Mouse (Mus musculus): ENCODE results near the gene Tbc1d5. TPM values are rescaled to one million over a fixed set of nuclear protein-coding genes. Genes with fewer than 3 reads are reported as not detected.

Tbc1d5 gene
- polyA plus RNA-seq, 1 experiment from 2014 or later = 8.7 TPM

DNA sequence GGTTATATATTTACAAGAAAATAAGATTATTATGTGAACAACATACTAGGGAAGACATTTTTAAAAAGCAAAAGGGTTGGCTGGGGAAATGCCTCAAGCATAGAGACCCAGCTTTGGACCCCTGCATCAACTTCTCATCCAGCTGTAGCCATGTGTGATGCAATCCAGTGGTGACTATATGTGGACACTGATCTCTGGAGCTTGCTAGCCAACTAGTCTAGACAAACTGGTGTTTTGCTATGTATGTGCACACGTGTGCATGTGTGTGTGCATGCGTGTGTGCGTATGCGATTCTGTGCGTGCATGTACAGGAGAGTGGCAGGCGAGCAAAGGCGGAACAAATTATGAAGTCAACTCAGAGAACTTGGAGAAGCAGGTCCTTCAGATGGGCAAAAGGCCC lies 414.8 kb downstream of the Tbc1d5 start:
- no peak overlapping the region for H3K9ac ChIP-seq
- H3K27me3 ChIP-seq = no peaks in the 10 kb centered on the region
- no peak overlapping the region for H3K27ac ChIP-seq (replicated peaks)
- 0 out of 2 replicates have a peak, but pooled peaks cover 3% of the 10 kb centered on the region for H3K4me1 ChIP-seq (replicated peaks)
- H3K9me3 ChIP-seq = no peaks in the 10 kb centered on the region
- WGBS = 94% methylated on average over 7 of the region's 7 CpGs
- no peak overlapping the region for H3K4me3 ChIP-seq
- ATAC-seq (ENCODE audit: low read depth) = no peak
- no peak overlapping the region for H3K4me2 ChIP-seq
- no peaks in the 10 kb centered on the region for H3K36me3 ChIP-seq

- no peaks in the 10 kb centered on the region for H3K36me3 ChIP-seq
- H3K4me3 ChIP-seq = no peak overlapping the region
- H3K9me3 ChIP-seq = no peaks in the 10 kb centered on the region
- WGBS = 88% methylated on average over 5 of the region's 5 CpGs
- H3K4me1 ChIP-seq (replicated peaks) = 0 out of 2 replicates have a peak, but pooled peaks cover 3% of the 10 kb centered on the region
- H3K9ac ChIP-seq = no peak overlapping the region
- H3K27ac ChIP-seq (replicated peaks) = no peak overlapping the region
- no peak overlapping the region for H3K4me2 ChIP-seq
- ATAC-seq (ENCODE audit: low read depth) = no peak
- no peaks in the 10 kb centered on the region for H3K27me3 ChIP-seq
These were observed 415.7 kb downstream of the Tbc1d5 start for GRCm38 (mm10) chr17:50763407-50763806.

DNA sequence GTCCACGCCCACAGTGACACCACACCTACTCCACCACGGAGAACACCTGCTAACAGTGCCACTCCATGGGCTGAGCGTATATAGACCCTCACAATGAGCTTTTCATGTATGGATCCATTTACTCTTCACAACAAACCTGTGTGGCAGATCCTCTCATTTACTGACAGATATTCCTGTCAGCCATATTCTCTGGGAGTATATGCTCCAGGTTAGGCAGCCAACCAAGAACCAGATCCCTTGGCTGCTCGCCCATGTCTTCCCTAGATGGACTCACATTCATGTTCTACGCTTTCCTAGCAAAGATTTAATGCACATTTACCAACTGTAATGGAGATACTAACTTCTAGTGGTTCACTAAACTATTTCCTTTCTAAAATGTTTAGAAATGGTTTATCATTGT lies 416.9 kb downstream of the Tbc1d5 start:
- no peak overlapping the region for H3K4me2 ChIP-seq
- no peaks in the 10 kb centered on the region for H3K27me3 ChIP-seq
- WGBS = 91% methylated on average over 5 of the region's 5 CpGs
- no peak for ATAC-seq (ENCODE audit: low read depth)
- 0 out of 2 replicates have a peak, but pooled peaks cover 3% of the 10 kb centered on the region for H3K4me1 ChIP-seq (replicated peaks)
- no peak overlapping the region for H3K9ac ChIP-seq
- no peaks in the 10 kb centered on the region for H3K9me3 ChIP-seq
- H3K36me3 ChIP-seq = no peaks in the 10 kb centered on the region
- no peak overlapping the region for H3K27ac ChIP-seq (replicated peaks)
- H3K4me3 ChIP-seq = no peak overlapping the region

- Histone ChIP-seq H3K9me3 (no peaks in the 10 kb centered on the region), H3K4me3 (no peak overlapping the region), H3K27ac (replicated peaks) (no peak overlapping the region), H3K9ac (no peak overlapping the region), H3K4me1 (replicated peaks) (0 out of 2 replicates have a peak, but pooled peaks cover 3% of the 10 kb centered on the region), H3K36me3 (no peaks in the 10 kb centered on the region), H3K4me2 (no peak overlapping the region), H3K27me3 (no peaks in the 10 kb centered on the region)
- no peak for ATAC-seq (ENCODE audit: low read depth)
- 35% methylated on average over 5 of the region's 5 CpGs for WGBS
These were observed 418.1 kb downstream of the Tbc1d5 start for GRCm38 (mm10) chr17:50761082-50761481.

DNA sequence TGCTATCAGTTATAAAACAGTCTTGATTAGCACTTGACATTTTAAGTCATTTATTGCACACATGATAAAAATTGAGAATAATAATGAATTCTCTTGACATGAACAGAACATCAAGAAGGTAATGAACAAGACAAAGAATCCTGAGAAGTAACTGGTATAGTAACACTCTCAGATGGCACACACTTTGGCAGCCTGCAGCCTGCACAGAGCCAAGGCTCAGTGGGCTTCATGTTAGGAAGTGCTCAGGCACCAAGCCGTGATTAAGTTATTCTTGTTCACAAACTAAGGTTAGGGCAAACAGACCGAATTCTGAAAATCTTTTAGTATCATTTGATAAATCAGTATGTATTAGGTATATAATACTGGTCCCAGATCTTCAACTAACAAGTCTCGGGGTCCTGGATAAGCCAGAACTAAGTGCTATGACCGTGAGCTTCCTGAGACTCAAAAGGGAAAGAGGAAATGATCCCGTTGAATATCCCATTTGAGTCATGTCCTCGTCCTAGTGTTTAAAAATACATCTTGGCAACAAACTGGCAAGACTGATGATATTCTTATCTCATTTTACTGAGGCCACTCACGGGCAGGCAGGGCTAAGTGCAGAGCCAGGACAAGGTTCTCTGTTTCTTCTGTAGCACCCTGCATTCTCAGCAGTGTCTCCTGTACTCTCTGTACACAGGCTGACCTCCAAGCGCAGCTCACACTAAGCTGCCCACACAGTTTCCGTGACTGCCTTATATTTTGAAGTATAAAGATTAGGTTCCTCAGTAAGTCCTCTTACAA lies 425.6 kb downstream of the Tbc1d5 start:
- Histone ChIP-seq H3K4me3 (no peak overlapping the region), H3K36me3 (0 out of 2 replicates have a peak, but pooled peaks cover 4% of the 10 kb centered on the region), H3K27ac (replicated peaks) (no peak overlapping the region), H3K9ac (no peak overlapping the region), H3K27me3 (no peaks in the 10 kb centered on the region), H3K4me2 (no peak overlapping the region), H3K9me3 (no peaks in the 10 kb centered on the region), H3K4me1 (replicated peaks) (no peaks in the 10 kb centered on the region)
- WGBS = 90% methylated on average over 9 of the region's 9 CpGs
- ATAC-seq (ENCODE audit: low read depth) = no peak

DNA sequence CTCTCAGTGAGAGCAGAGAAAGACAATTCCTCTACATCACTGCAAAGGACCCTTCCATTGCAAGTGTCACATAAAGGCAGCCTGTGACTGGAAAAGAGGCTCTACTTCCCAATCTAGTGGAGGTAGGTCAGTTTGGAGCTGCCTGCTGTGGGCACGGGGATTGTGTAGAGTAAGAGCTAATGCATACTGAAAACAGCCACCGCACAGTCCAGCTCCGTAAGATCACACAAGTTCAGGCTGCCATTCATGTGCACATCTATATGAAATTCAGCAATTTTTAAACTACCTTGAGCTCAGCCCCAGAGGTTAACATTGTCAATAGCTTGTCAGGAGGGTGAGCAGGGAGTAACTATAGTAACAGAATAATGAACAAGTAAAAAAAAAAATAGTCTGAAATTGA lies 426.4 kb downstream of the Tbc1d5 start:
- WGBS = 92% methylated on average over 3 of the region's 3 CpGs

GRCm38 (mm10) chr17:50751911-50752310 lies 427.2 kb downstream of the Tbc1d5 start:
- no peak overlapping the region for H3K4me2 ChIP-seq
- no peaks in the 10 kb centered on the region for H3K27me3 ChIP-seq
- no peaks in the 10 kb centered on the region for H3K9me3 ChIP-seq
- no peaks in the 10 kb centered on the region for H3K4me1 ChIP-seq (replicated peaks)
- H3K36me3 ChIP-seq = 0 out of 2 replicates have a peak, but pooled peaks cover 4% of the 10 kb centered on the region
- WGBS = 92% methylated on average over 3 of the region's 3 CpGs
- H3K4me3 ChIP-seq = no peak overlapping the region
- no peak overlapping the region for H3K27ac ChIP-seq (replicated peaks)
- no peak overlapping the region for H3K9ac ChIP-seq
- no peak for ATAC-seq (ENCODE audit: low read depth)

More for the DNA sequence above, 426.4 kb downstream of the Tbc1d5 start:
- H3K36me3 ChIP-seq = 0 out of 2 replicates have a peak, but pooled peaks cover 4% of the 10 kb centered on the region
- H3K4me2 ChIP-seq = no peak overlapping the region
- no peak for ATAC-seq (ENCODE audit: low read depth)
- H3K9ac ChIP-seq = no peak overlapping the region
- H3K27me3 ChIP-seq = no peaks in the 10 kb centered on the region
- H3K4me1 ChIP-seq (replicated peaks) = no peaks in the 10 kb centered on the region
- H3K4me3 ChIP-seq = no peak overlapping the region
- no peaks in the 10 kb centered on the region for H3K9me3 ChIP-seq
- H3K27ac ChIP-seq (replicated peaks) = no peak overlapping the region

DNA sequence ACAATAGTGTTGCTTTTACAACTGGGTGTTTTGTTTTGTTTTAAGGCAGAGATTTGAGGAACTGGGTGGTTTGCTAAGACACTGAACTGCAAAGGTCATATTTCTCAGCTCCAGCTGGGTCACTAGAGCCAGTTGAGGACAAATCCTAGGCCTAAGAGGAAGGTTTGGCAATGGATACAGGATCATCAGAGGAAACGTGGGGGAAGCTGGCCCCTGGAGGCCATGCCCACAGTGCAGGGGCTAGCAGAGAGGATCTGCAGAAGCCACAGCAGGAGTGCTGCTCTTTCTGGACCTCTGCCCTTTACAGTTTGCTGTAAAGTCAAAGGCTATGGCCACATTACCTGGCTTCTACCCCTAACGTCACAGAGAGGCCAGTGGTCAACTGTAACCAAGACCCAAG lies 428.3 kb downstream of the Tbc1d5 start:
- H3K36me3 ChIP-seq = 0 out of 2 replicates have a peak, but pooled peaks cover 3% of the 10 kb centered on the region
- no peak for ATAC-seq (ENCODE audit: low read depth)
- 25% methylated on average over 2 of the region's 2 CpGs for WGBS
- no peak overlapping the region for H3K4me3 ChIP-seq
- no peak overlapping the region for H3K9ac ChIP-seq
- no peaks in the 10 kb centered on the region for H3K27me3 ChIP-seq
- no peak overlapping the region for H3K4me2 ChIP-seq
- H3K27ac ChIP-seq (replicated peaks) = no peak overlapping the region
- no peaks in the 10 kb centered on the region for H3K4me1 ChIP-seq (replicated peaks)
- H3K9me3 ChIP-seq = no peaks in the 10 kb centered on the region

GRCm38 (mm10) chr17:50741386-50741785 lies 437.8 kb downstream of the Tbc1d5 start:
- Histone ChIP-seq H3K4me1 (replicated peaks) (peaks cover 2% of the 10 kb centered on the region; the same call in 1 of the 2 replicates), H3K27me3 (no peaks in the 10 kb centered on the region), H3K9ac (no peak overlapping the region), H3K27ac (replicated peaks) (no peak overlapping the region), H3K4me3 (no peak overlapping the region), H3K36me3 (0 out of 2 replicates have a peak, but pooled peaks cover 5% of the 10 kb centered on the region), H3K4me2 (no peak overlapping the region), H3K9me3 (no peaks in the 10 kb centered on the region)
- 89% methylated on average over 6 of the region's 6 CpGs for WGBS
- ATAC-seq (ENCODE audit: low read depth) = no peak

DNA sequence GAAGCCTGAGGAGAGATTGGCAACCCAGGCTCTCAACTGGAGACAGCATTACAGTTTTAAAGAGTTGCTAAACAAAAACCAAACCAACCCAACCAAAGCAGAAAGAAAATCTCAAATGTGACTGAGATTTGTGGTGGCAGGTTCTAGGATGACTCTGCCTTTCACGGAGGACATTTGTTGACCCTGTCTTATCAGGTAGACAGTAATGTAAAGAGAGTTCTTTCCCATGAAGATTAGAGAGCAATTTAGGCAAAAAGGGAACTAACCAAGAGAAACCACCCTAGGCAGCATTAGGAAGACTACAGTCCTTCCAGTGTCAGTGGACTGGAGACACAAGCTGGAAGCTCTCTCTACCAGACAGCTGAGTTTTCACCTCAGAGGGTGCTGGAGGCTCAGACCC lies 438.3 kb downstream of the Tbc1d5 start:
- H3K9me3 ChIP-seq = no peaks in the 10 kb centered on the region
- H3K4me3 ChIP-seq = no peak overlapping the region
- H3K4me2 ChIP-seq = no peak overlapping the region
- H3K27ac ChIP-seq (replicated peaks) = no peak overlapping the region
- H3K4me1 ChIP-seq (replicated peaks) = peaks cover 8% of the 10 kb centered on the region
- ATAC-seq (ENCODE audit: low read depth) = no peak
- H3K36me3 ChIP-seq = 0 out of 2 replicates have a peak, but pooled peaks cover 5% of the 10 kb centered on the region
- 89% methylated on average over 1 of the region's 1 CpGs for WGBS
- no peak overlapping the region for H3K9ac ChIP-seq
- H3K27me3 ChIP-seq = no peaks in the 10 kb centered on the region

- H3K4me1 ChIP-seq (replicated peaks) = peaks cover 10% of the 10 kb centered on the region
- 0 out of 2 replicates have a peak, but pooled peaks cover 5% of the 10 kb centered on the region for H3K36me3 ChIP-seq
- 92% methylated on average over 2 of the region's 2 CpGs for WGBS
- no peak overlapping the region for H3K27ac ChIP-seq (replicated peaks)
- no peak for ATAC-seq (ENCODE audit: low read depth)
- no peaks in the 10 kb centered on the region for H3K9me3 ChIP-seq
- H3K4me2 ChIP-seq = no peak overlapping the region
- no peaks in the 10 kb centered on the region for H3K27me3 ChIP-seq
- no peak overlapping the region for H3K4me3 ChIP-seq
- H3K9ac ChIP-seq = no peak overlapping the region
These were observed 440.7 kb downstream of the Tbc1d5 start for GRCm38 (mm10) chr17:50738476-50738875.

DNA sequence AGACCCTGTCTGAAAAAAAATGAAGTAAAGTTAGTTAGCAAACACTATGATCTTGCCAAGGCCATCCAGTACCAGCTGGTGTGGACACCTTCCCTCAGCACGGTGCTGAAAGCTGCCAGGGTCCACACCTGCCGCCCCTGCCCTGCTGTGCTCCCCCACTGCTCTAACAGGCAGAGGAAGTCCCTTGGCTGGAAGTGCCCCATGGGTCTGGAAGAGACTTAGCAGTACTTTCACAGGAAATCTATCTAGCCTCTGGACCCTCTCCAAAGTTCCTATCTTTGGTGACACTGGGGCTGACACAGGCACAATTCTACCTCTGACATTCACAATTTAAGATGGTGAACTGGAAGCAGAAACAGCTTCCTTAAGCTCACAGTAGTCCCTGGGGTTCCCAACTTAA lies 442.1 kb downstream of the Tbc1d5 start:
- 0 out of 2 replicates have a peak, but pooled peaks cover 5% of the 10 kb centered on the region for H3K36me3 ChIP-seq
- no peak overlapping the region for H3K4me3 ChIP-seq
- H3K4me2 ChIP-seq = no peak overlapping the region
- whole genome bisulfite sequencing = 67% methylated on average over 2 of the region's 2 CpGs
- no peaks in the 10 kb centered on the region for H3K27me3 ChIP-seq
- ATAC-seq (ENCODE audit: low read depth) = no peak
- H3K4me1 ChIP-seq (replicated peaks) = peaks cover 10% of the 10 kb centered on the region
- no peak overlapping the region for H3K9ac ChIP-seq
- no peak overlapping the region for H3K27ac ChIP-seq (replicated peaks)
- H3K9me3 ChIP-seq = no peaks in the 10 kb centered on the region
